1 mouse cellular context compared by ENCODE assay signal in genomic region chr11:69429313-69429712, GRCm38 (mm10).
TF ChIP-seq lines count a peak whose summit lies in the region.

No protein-coding gene starts in this region.

TF ChIP-seq in MEL, 35 proteins besides CTCF, POLR2A, EP300 and RAD21 (continued from another document):
- TF ChIP-seq CHD2 (IDR thresholded peaks at IDR 0.05; ENCODE audit: low read length) (no peak), ELF1 (IDR thresholded peaks at IDR 0.05; ENCODE audit: low read depth, low read length) (no peak), POLR2AphosphoS5 (IDR thresholded peaks at IDR 0.05; ENCODE audit: borderline replicate concordance, low read depth, low read length) (no peak), GABPA (IDR thresholded peaks at IDR 0.05; ENCODE audit: low read depth, low read length) (no peak), SMC3 (IDR thresholded peaks at IDR 0.05; ENCODE audit: low read depth, low read length) (no peak)
